Mouse (Mus musculus): Measurements from ENCODE around the gene Celf2.

DNA sequence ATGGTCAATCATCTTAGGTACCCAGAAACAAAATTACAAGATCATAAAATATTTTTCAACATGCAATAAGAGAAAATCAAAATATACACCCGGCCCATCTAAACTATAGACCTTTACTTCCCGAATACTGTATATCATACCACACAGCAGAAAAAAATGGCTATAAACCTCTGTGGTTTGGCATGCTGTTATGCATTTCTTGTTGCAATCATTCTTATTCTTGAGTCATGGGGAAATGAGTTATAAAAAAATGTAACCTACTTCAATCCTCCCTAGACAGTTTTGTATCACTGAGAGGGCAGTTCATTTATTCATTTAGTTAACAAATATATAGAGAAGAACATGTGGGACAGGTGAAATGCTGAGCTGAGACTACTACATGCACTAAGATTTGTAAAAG lies 291.3 kb downstream of the Celf2 start:
- TF ChIP-seq CTCF (IDR thresholded peaks at IDR 0.05; ENCODE audit: extremely low read depth, insufficient read depth, insufficient read length, insufficient replicate concordance) (no peak), POLR2A (IDR thresholded peaks at IDR 0.05; ENCODE audit: low read depth, low read length) (no peak)
